Mouse (Mus musculus) forebrain, embryonic 16.5 days (tissue): Measurements from ENCODE around the gene Sox6. TPM values are rescaled to one million over a fixed set of nuclear protein-coding genes. Genes with fewer than 3 reads are reported as not detected.

Experiments
- ATAC-seq: fragments of 200-750 bp; cut with Nextera tagmentation; 2 replicates; pipeline ENCODE4 v1.8.0; 2017; ENCODE audit warnings: mild to moderate bottlenecking, moderate library complexity
- H3K27ac ChIP-seq: fragments of 300-500 bp; sonication (generic); 2 replicates; pipeline ENCODE4 v1.5.1; 2014; ENCODE audit warnings: low read length, control low read depth
- H3K27me3 ChIP-seq: fragments of 300-500 bp; sonication (generic); replicated peaks from 2 replicates; pipeline ENCODE4 v1.6.1; 2014; ENCODE audit warnings: low read length; ENCODE audit not compliant: control insufficient read depth, insufficient read depth
- H3K36me3 ChIP-seq: fragments of 300-500 bp; sonication (generic); 2 replicates; pipeline ENCODE4 v1.6.1; 2014; ENCODE audit not compliant: control insufficient read depth, insufficient read depth
- H3K4me1 ChIP-seq: fragments of 300-500 bp; sonication (generic); replicated peaks from 2 replicates; pipeline ENCODE4 v1.6.1; 2014; ENCODE audit warnings: low read length; ENCODE audit not compliant: control insufficient read depth, insufficient read depth
- H3K4me2 ChIP-seq: fragments of 300-500 bp; sonication (generic); 2 replicates; pipeline ENCODE4 v1.6.1; 2014; ENCODE audit warnings: mild to moderate bottlenecking, low read length, control low read depth
- H3K4me3 ChIP-seq: fragments of 300-500 bp; sonication (generic); replicated peaks from 2 replicates; pipeline ENCODE4 v1.5.1; 2014; ENCODE audit warnings: mild to moderate bottlenecking, low read length, control low read depth
- H3K9ac ChIP-seq: fragments of 300-500 bp; sonication (generic); replicated peaks from 2 replicates; pipeline ENCODE4 v1.6.1; 2014; ENCODE audit warnings: low read depth, low read length, control low read depth
- H3K9me3 ChIP-seq: fragments of 300-500 bp; sonication (generic); 2 replicates; pipeline ENCODE4 v1.6.1; 2016; ENCODE audit warnings: low read length; ENCODE audit not compliant: control insufficient read depth
- WGBS: fragments of 180-500 bp; shearing (Covaris S2); extraction: QIAGEN DNeasy Blood & Tissue Kit; methylation state at CpG from one replicate; pipeline ENCODE4 v1.1.7; 2014; 5-methylcytosine and 5-hydroxymethylcytosine counted together
- polyA plus RNA-seq: library from polyadenylated mRNA; unstranded; fragments of >200 nt; fragmentation: Nextera tagmentation; extraction: Ambion mirVana; gene quantifications from 2 replicates; pipeline ENCODE4 v1.2.1, GENCODE M21; 2015

Gene Sox6
- polyA plus RNA-seq, 1 experiment from 2014 or later, result 96.5 TPM

DNA sequence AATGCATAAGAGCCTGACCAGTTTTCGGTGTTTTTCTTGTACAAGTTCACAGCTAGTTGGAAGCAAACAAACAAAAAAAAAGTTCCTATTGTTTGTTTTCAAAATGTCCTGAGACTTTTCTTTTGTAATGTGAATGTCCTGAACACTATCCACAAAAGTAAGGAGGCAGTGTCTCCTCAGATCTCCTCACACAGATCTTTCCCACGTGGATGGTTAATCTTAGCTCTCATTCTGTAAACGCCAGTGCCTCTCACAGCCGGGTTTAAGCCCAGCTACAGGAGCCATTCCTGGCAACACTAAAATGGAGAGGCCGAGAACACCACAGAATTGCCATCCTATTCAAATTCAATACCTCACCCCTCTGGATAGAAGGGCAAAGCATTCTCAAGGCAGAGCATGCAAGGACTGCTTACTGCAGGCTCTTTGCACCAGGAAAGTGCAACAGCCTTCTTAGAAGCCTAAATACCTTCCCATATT lies 392.6 kb downstream of the Sox6 start:
- Histone ChIP-seq H3K4me1 (peaks cover 19% of the 10 kb centered on the region), H3K27me3 (no peaks in the 10 kb centered on the region), H3K36me3 (no peaks in the 10 kb centered on the region), H3K4me2 (no peak overlapping the region), H3K27ac (peak overlapping the region; percentile 41; the same call in 1 of the 2 replicates), H3K9ac (no peak overlapping the region), H3K4me3 (no peak overlapping the region), H3K9me3 (no peaks in the 10 kb centered on the region)
- WGBS, result 1% methylated on average over 5 of the region's 5 CpGs
- ATAC-seq, result peak; percentile 69

- Histone ChIP-seq H3K4me3 (no peak overlapping the region), H3K4me1 (peaks cover 19% of the 10 kb centered on the region), H3K9me3 (no peaks in the 10 kb centered on the region), H3K36me3 (no peaks in the 10 kb centered on the region), H3K27ac (0 out of 2 replicates have a peak overlapping the region, but pooled peaks have one; percentile 17), H3K4me2 (no peak overlapping the region), H3K27me3 (no peaks in the 10 kb centered on the region), H3K9ac (no peak overlapping the region)
- peak; percentile 88 for ATAC-seq
- 25% methylated on average over 1 of the region's 1 CpGs for WGBS
Measured at GRCm38 (mm10) chr7:115645272-115645970, 393.2 kb downstream of the Sox6 start.

- Histone ChIP-seq H3K9ac (no peak overlapping the region), H3K9me3 (no peaks in the 10 kb centered on the region), H3K36me3 (no peaks in the 10 kb centered on the region), H3K27me3 (no peaks in the 10 kb centered on the region), H3K27ac (no peak overlapping the region), H3K4me2 (no peak overlapping the region), H3K4me1 (no peaks in the 10 kb centered on the region), H3K4me3 (no peak overlapping the region)
- 95% methylated on average over 3 of the region's 3 CpGs for WGBS
- no peak for ATAC-seq
Measured at GRCm38 (mm10) chr7:115630691-115631090, 407.9 kb downstream of the Sox6 start.

GRCm38 (mm10) chr7:115630287-115630686 lies 408.3 kb downstream of the Sox6 start:
- peaks cover 3% of the 10 kb centered on the region for H3K4me1 ChIP-seq
- H3K27ac ChIP-seq, result no peak overlapping the region
- 86% methylated on average over 4 of the region's 4 CpGs for WGBS
- no peaks in the 10 kb centered on the region for H3K9me3 ChIP-seq
- H3K4me3 ChIP-seq, result no peak overlapping the region
- H3K36me3 ChIP-seq, result no peaks in the 10 kb centered on the region
- no peaks in the 10 kb centered on the region for H3K27me3 ChIP-seq
- ATAC-seq, result no peak
- H3K9ac ChIP-seq, result no peak overlapping the region
- no peak overlapping the region for H3K4me2 ChIP-seq

- no peak overlapping the region for H3K4me2 ChIP-seq
- ATAC-seq, result no peak
- 85% methylated on average over 1 of the region's 1 CpGs for WGBS
- H3K27me3 ChIP-seq, result no peaks in the 10 kb centered on the region
- H3K36me3 ChIP-seq, result no peaks in the 10 kb centered on the region
- no peak overlapping the region for H3K27ac ChIP-seq
- no peak overlapping the region for H3K9ac ChIP-seq
- H3K4me3 ChIP-seq, result no peak overlapping the region
- no peaks in the 10 kb centered on the region for H3K9me3 ChIP-seq
- H3K4me1 ChIP-seq, result peaks cover 16% of the 10 kb centered on the region
Measured at GRCm38 (mm10) chr7:115628766-115629165, 409.8 kb downstream of the Sox6 start.

DNA sequence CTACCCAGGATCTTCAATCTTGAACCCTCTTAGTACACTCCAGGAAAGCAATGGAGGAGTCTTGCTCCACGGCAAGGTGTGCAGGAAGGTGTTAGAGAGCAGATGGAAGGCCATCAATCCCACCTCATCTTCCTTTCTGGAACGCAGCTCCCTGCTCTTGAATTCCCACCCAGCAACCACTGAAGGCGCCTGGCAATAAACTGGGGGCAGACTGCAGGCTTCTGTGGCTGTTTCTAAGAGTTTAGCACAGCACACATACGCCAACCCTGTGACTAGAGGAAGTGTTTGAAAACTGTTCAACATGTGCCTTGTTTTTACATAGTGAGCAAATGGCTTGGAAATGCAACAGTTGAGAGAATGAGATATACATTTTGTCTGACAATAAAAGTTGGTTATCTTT lies 412.6 kb downstream of the Sox6 start:
- no peak for ATAC-seq
- WGBS, result 68% methylated on average over 4 of the region's 4 CpGs
- Histone ChIP-seq H3K9ac (no peak overlapping the region), H3K27ac (no peak overlapping the region), H3K4me3 (no peak overlapping the region), H3K9me3 (no peaks in the 10 kb centered on the region), H3K36me3 (no peaks in the 10 kb centered on the region), H3K4me2 (no peak overlapping the region), H3K27me3 (no peaks in the 10 kb centered on the region), H3K4me1 (peaks cover 16% of the 10 kb centered on the region)

- WGBS, result 3% methylated on average over 8 of the region's 8 CpGs
- peaks cover 16% of the 10 kb centered on the region for H3K4me1 ChIP-seq
- no peak for ATAC-seq
- H3K4me2 ChIP-seq, result peak overlapping the region; percentile 5; the same call in 1 of the 2 replicates
- no peaks in the 10 kb centered on the region for H3K9me3 ChIP-seq
- H3K9ac ChIP-seq, result no peak overlapping the region
- H3K4me3 ChIP-seq, result no peak overlapping the region
- no peaks in the 10 kb centered on the region for H3K36me3 ChIP-seq
- no peaks in the 10 kb centered on the region for H3K27me3 ChIP-seq
- H3K27ac ChIP-seq, result no peak overlapping the region
Measured at GRCm38 (mm10) chr7:115624907-115625552, 413.6 kb downstream of the Sox6 start.

- Histone ChIP-seq H3K36me3 (no peaks in the 10 kb centered on the region), H3K4me2 (no peak overlapping the region), H3K4me3 (no peak overlapping the region), H3K27ac (no peak overlapping the region), H3K9ac (no peak overlapping the region), H3K27me3 (no peaks in the 10 kb centered on the region), H3K4me1 (peaks cover 16% of the 10 kb centered on the region), H3K9me3 (no peaks in the 10 kb centered on the region)
- no peak for ATAC-seq
- WGBS, result 24% methylated on average over 5 of the region's 5 CpGs
Measured at GRCm38 (mm10) chr7:115624451-115624850, 414.1 kb downstream of the Sox6 start.

- Histone ChIP-seq H3K9me3 (no peaks in the 10 kb centered on the region), H3K27me3 (no peaks in the 10 kb centered on the region), H3K4me3 (peak overlapping the region; percentile 19; the same call in 1 of the 2 replicates), H3K4me2 (peak overlapping the region; percentile 38), H3K27ac (no peak overlapping the region), H3K4me1 (peaks cover 4% of the 10 kb centered on the region; the same call in 1 of the 2 replicates), H3K36me3 (no peaks in the 10 kb centered on the region), H3K9ac (0 out of 2 replicates have a peak overlapping the region, but pooled peaks have one; percentile 1)
- ATAC-seq, result peak; percentile 79
- WGBS, result 3% methylated on average over 10 of the region's 10 CpGs
Measured at GRCm38 (mm10) chr7:115615697-115616237, 422.8 kb downstream of the Sox6 start.
